Mouse (Mus musculus) hindbrain, embryonic 10.5 days (tissue): ENCODE results near the gene Ccn5. TPM values are rescaled to one million over a fixed set of nuclear protein-coding genes. Genes with fewer than 3 reads are reported as not detected.

Experiments used
- DNase-seq: peaks from one replicate; pipeline ENCODE4 v3.0.0-alpha.2; 2017; ENCODE audit warnings: low spot score
- H3K27ac ChIP-seq: fragments of 300-500 bp; sonication (generic); 2 replicates; pipeline ENCODE4 v1.5.1; 2016; ENCODE audit warnings: mild to moderate bottlenecking, moderate library complexity
- H3K27me3 ChIP-seq: fragments of 300-500 bp; sonication (generic); 2 replicates; pipeline ENCODE4 v1.6.1; 2016; ENCODE audit warnings: mild to moderate bottlenecking; ENCODE audit not compliant: poor library complexity, insufficient read depth, severe bottlenecking
- H3K36me3 ChIP-seq: fragments of 300-500 bp; sonication (generic); 2 replicates; pipeline ENCODE4 v1.6.1; 2016; ENCODE audit warnings: mild to moderate bottlenecking, moderate library complexity
- H3K4me1 ChIP-seq: fragments of 300-500 bp; sonication (generic); replicated peaks from 2 replicates; pipeline ENCODE4 v1.6.1; 2016; ENCODE audit warnings: mild to moderate bottlenecking
- H3K4me3 ChIP-seq: fragments of 300-500 bp; sonication (generic); 2 replicates; pipeline ENCODE4 v1.5.1; 2016; ENCODE audit warnings: mild to moderate bottlenecking, moderate library complexity
- H3K9me3 ChIP-seq: fragments of 300-500 bp; sonication (generic); 2 replicates; pipeline ENCODE4 v1.6.1; 2016; ENCODE audit warnings: mild to moderate bottlenecking, moderate library complexity
- WGBS: fragments of 180-500 bp; shearing (Covaris S2); methylation state at CpG from one replicate; pipeline ENCODE4 v1.1.7; 2016; 5-methylcytosine and 5-hydroxymethylcytosine counted together
- polyA plus RNA-seq: library from polyadenylated mRNA; unstranded; fragments of >200 nt; fragmentation: Nextera tagmentation; extraction: Ambion mirVana; gene quantifications from 2 replicates; pipeline ENCODE4 v1.2.1, GENCODE M21; 2016

Ccn5 gene
- 0.15 and 0.43 TPM in 2 replicates for polyA plus RNA-seq

- no peaks in the 10 kb centered on the region for H3K36me3 ChIP-seq
- no peak for DNase-seq
- no peaks in the 10 kb centered on the region for H3K9me3 ChIP-seq
- H3K27ac ChIP-seq: no peak within 1 kb of the TSS
- peaks cover 9% of the 10 kb centered on the region for H3K4me1 ChIP-seq
- peaks cover 2% of the 10 kb centered on the region; the same call in 1 of the 2 replicates for H3K27me3 ChIP-seq
- H3K4me3 ChIP-seq: no peak within 1 kb of the TSS
- WGBS: 77% methylated on average over 4 of the region's 4 CpGs
Measured at GRCm38 (mm10) chr2:163820607-163821006, at the start of gene Ccn5. Ccn5 (plus strand) TSS chr2:163820861.

- no peak overlapping the region for H3K27ac ChIP-seq
- DNase-seq: no peak
- H3K36me3 ChIP-seq: no peaks in the 10 kb centered on the region
- 11% methylated on average over 13 of the region's 13 CpGs for WGBS
- no peaks in the 10 kb centered on the region for H3K9me3 ChIP-seq
- peaks cover 72% of the 10 kb centered on the region for H3K27me3 ChIP-seq
- H3K4me1 ChIP-seq: peaks cover 27% of the 10 kb centered on the region
- H3K4me3 ChIP-seq: no peak overlapping the region
Measured at GRCm38 (mm10) chr2:163776661-163777060, 44.0 kb upstream of the Ccn5 start.

- Histone ChIP-seq H3K4me3 (no peak overlapping the region), H3K27me3 (peaks cover 71% of the 10 kb centered on the region), H3K27ac (no peak overlapping the region), H3K4me1 (peaks cover 27% of the 10 kb centered on the region), H3K36me3 (no peaks in the 10 kb centered on the region), H3K9me3 (no peaks in the 10 kb centered on the region)
- under 1% methylated on average over 2 of the region's 2 CpGs for WGBS
- DNase-seq: no peak
Measured at GRCm38 (mm10) chr2:163777061-163777460, 43.6 kb upstream of the Ccn5 start.

GRCm38 (mm10) chr2:163778896-163779295, 41.8 kb upstream of the Ccn5 start:
- Histone ChIP-seq H3K27me3 (peaks cover 58% of the 10 kb centered on the region), H3K36me3 (no peaks in the 10 kb centered on the region), H3K27ac (no peak overlapping the region), H3K4me3 (no peak overlapping the region), H3K4me1 (peaks cover 27% of the 10 kb centered on the region), H3K9me3 (no peaks in the 10 kb centered on the region)
- no peak for DNase-seq
- WGBS: 53% methylated on average over 4 of the region's 4 CpGs

- 92% methylated on average over 6 of the region's 6 CpGs for WGBS
- peaks cover 10% of the 10 kb centered on the region for H3K4me1 ChIP-seq
- H3K36me3 ChIP-seq: no peaks in the 10 kb centered on the region
- no peak overlapping the region for H3K27ac ChIP-seq
- H3K27me3 ChIP-seq: peaks cover 23% of the 10 kb centered on the region
- no peak overlapping the region for H3K4me3 ChIP-seq
- no peak for DNase-seq
- H3K9me3 ChIP-seq: no peaks in the 10 kb centered on the region
Measured at GRCm38 (mm10) chr2:163783368-163783767, 37.3 kb upstream of the Ccn5 start.

GRCm38 (mm10) chr2:163783901-163784300, 36.8 kb upstream of the Ccn5 start:
- 71% methylated on average over 4 of the region's 4 CpGs for WGBS
- no peak for DNase-seq
- Histone ChIP-seq H3K36me3 (no peaks in the 10 kb centered on the region), H3K4me1 (peaks cover 5% of the 10 kb centered on the region), H3K27me3 (peaks cover 17% of the 10 kb centered on the region), H3K27ac (no peak overlapping the region), H3K4me3 (no peak overlapping the region), H3K9me3 (no peaks in the 10 kb centered on the region)

GRCm38 (mm10) chr2:163787086-163787485, 33.6 kb upstream of the Ccn5 start:
- 85% methylated on average over 6 of the region's 6 CpGs for WGBS
- Histone ChIP-seq H3K27me3 (peaks cover under 1% of the 10 kb centered on the region; the same call in 1 of the 2 replicates), H3K9me3 (no peaks in the 10 kb centered on the region), H3K4me1 (no peaks in the 10 kb centered on the region), H3K27ac (no peak overlapping the region), H3K36me3 (no peaks in the 10 kb centered on the region), H3K4me3 (no peak overlapping the region)
- no peak for DNase-seq

DNA sequence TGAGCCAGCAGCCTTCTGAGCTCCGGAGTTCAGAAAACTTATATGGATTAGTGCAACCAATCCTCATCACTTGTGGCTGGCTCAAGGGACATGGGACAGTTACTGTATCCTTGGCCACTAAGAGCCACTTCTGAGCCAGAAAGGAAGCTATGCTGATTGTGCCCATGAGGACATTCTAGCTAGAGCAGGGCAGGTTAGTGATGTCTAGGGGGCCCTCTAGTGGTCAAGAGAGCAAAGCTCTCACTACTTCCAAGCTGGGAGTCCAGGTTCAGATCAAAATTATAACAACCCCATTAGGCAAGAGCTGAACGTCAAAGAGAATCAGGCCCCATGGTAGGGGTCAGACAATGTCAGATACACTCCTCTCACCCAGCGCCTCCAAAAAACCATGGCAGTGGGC, 33.0 kb upstream of the Ccn5 start:
- Histone ChIP-seq H3K27ac (no peak overlapping the region), H3K9me3 (no peaks in the 10 kb centered on the region), H3K27me3 (no peaks in the 10 kb centered on the region; the same call in 1 of the 2 replicates), H3K36me3 (no peaks in the 10 kb centered on the region), H3K4me3 (no peak overlapping the region), H3K4me1 (no peaks in the 10 kb centered on the region)
- peak; percentile 37 for DNase-seq
- WGBS: 49% methylated on average over 3 of the region's 3 CpGs

DNA sequence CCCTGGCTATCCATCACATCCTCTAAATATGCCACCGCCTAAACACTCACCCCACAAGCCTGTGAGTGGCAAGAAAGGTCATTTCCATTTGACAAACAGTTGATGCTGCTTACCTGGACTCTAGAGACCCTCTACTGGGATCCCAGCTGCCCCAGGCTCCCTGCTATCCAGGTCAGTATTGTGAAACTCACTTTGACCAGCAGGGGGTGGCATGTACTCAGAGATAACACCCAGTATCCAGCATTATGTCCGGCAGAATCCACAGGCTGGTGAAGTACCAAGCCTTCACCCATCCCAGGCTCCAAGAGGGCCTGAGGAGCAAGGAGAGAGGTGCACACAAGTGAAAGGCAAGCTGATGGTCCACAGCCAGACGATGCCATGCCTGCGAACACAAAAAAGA, 32.2 kb upstream of the Ccn5 start:
- H3K36me3 ChIP-seq: no peaks in the 10 kb centered on the region
- H3K4me3 ChIP-seq: no peak overlapping the region
- no peaks in the 10 kb centered on the region for H3K27me3 ChIP-seq
- no peaks in the 10 kb centered on the region for H3K9me3 ChIP-seq
- 79% methylated on average over 4 of the region's 4 CpGs for WGBS
- H3K4me1 ChIP-seq: no peaks in the 10 kb centered on the region
- DNase-seq: peak; percentile 46
- no peak overlapping the region for H3K27ac ChIP-seq

- Histone ChIP-seq H3K4me3 (no peak overlapping the region), H3K27ac (no peak overlapping the region), H3K27me3 (no peaks in the 10 kb centered on the region), H3K4me1 (0 out of 2 replicates have a peak, but pooled peaks cover 4% of the 10 kb centered on the region), H3K36me3 (no peaks in the 10 kb centered on the region), H3K9me3 (0 out of 2 replicates have a peak, but pooled peaks cover 4% of the 10 kb centered on the region)
- WGBS: 79% methylated on average over 7 of the region's 7 CpGs
- DNase-seq: no peak
Measured at GRCm38 (mm10) chr2:163798411-163798810, 22.2 kb upstream of the Ccn5 start.

- DNase-seq: no peak
- Histone ChIP-seq H3K27me3 (no peaks in the 10 kb centered on the region), H3K4me1 (0 out of 2 replicates have a peak, but pooled peaks cover 4% of the 10 kb centered on the region), H3K36me3 (no peaks in the 10 kb centered on the region), H3K9me3 (0 out of 2 replicates have a peak, but pooled peaks cover 4% of the 10 kb centered on the region), H3K27ac (no peak overlapping the region), H3K4me3 (no peak overlapping the region)
- WGBS: 59% methylated on average over 3 of the region's 3 CpGs
Measured at GRCm38 (mm10) chr2:163800832-163801231, 19.8 kb upstream of the Ccn5 start.

GRCm38 (mm10) chr2:163801406-163801805, 19.3 kb upstream of the Ccn5 start:
- 0 out of 2 replicates have a peak, but pooled peaks cover 4% of the 10 kb centered on the region for H3K4me1 ChIP-seq
- no peaks in the 10 kb centered on the region for H3K27me3 ChIP-seq
- H3K27ac ChIP-seq: no peak overlapping the region
- 0 out of 2 replicates have a peak, but pooled peaks cover under 1% of the 10 kb centered on the region for H3K9me3 ChIP-seq
- DNase-seq: no peak
- no peak overlapping the region for H3K4me3 ChIP-seq
- WGBS: 90% methylated on average over 5 of the region's 5 CpGs
- H3K36me3 ChIP-seq: no peaks in the 10 kb centered on the region

GRCm38 (mm10) chr2:163803838-163804237, 16.8 kb upstream of the Ccn5 start:
- 80% methylated on average over 5 of the region's 5 CpGs for WGBS
- Histone ChIP-seq H3K4me1 (no peaks in the 10 kb centered on the region), H3K36me3 (no peaks in the 10 kb centered on the region), H3K4me3 (no peak overlapping the region), H3K9me3 (no peaks in the 10 kb centered on the region), H3K27me3 (no peaks in the 10 kb centered on the region), H3K27ac (no peak overlapping the region)
- DNase-seq: no peak

DNA sequence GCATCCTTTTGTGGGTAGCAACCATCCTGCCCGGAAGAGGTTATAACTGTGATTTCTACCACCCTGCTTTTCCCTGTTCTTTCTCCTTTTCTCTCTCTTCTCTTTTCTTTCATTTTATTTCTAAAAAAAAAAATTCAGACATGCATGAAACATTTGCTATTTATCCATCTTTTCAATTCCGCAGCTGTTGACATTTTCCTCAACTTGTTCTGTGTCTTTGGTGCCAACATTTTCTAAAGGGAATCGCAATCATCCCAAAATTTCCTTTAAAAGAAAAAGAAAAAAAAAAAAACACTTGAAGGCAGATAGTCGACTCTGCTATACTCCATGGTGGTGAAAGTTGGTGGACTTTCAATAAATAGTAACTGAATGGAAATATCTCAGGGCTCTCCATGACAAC, 11.5 kb upstream of the Ccn5 start:
- H3K36me3 ChIP-seq: no peaks in the 10 kb centered on the region
- no peaks in the 10 kb centered on the region for H3K27me3 ChIP-seq
- WGBS: 91% methylated on average over 4 of the region's 4 CpGs

More for the DNA sequence above, 11.5 kb upstream of the Ccn5 start:
- no peak overlapping the region for H3K4me3 ChIP-seq
- peaks cover 13% of the 10 kb centered on the region for H3K4me1 ChIP-seq
- DNase-seq: no peak
- no peak overlapping the region for H3K27ac ChIP-seq
- H3K9me3 ChIP-seq: no peaks in the 10 kb centered on the region
